Mouse (Mus musculus) heart, adult 2 months (tissue): ENCODE measurements around the gene Spats2. TPM values are rescaled to one million over a fixed set of nuclear protein-coding genes. Genes with fewer than 3 reads are reported as not detected.
A peak's percentile ranks its signal among the peaks of the same experiment; 100 is the strongest.

Source experiments
- DNase-seq, 2 experiments: peaks; one replicate each; pipeline ENCODE4 v3.0.0; 2021
- H3K27ac ChIP-seq: fragments of 200-600 bp; 2 replicates; pipeline ENCODE4 v1.8.1; 2022
- H3K27me3 ChIP-seq: fragments of 200-500 bp; 2 replicates; pipeline ENCODE4 v1.6.1; 2012; ENCODE audit warnings: mild to moderate bottlenecking, low read length, inconsistent platforms, mixed read lengths; ENCODE audit not compliant: control insufficient read depth, insufficient read depth
- H3K36me3 ChIP-seq: fragments of 200-500 bp; 2 replicates; pipeline ENCODE4 v1.6.1; 2012; ENCODE audit warnings: low read length, inconsistent platforms; ENCODE audit not compliant: control insufficient read depth, insufficient read depth
- H3K4me1 ChIP-seq: fragments of 200-500 bp; 2 replicates; pipeline ENCODE4 v1.6.1; 2011; ENCODE audit warnings: low read length; ENCODE audit not compliant: control insufficient read depth, insufficient read depth
- H3K4me3 ChIP-seq: fragments of 200-600 bp; 2 replicates; pipeline ENCODE4 v1.8.1; 2022
- H3K79me2 ChIP-seq: fragments of 200-500 bp; replicated peaks from 2 replicates; pipeline ENCODE4 v1.6.1; 2012; ENCODE audit warnings: mild to moderate bottlenecking, inconsistent platforms, low read length, moderate library complexity, mixed read lengths; ENCODE audit not compliant: control insufficient read depth, insufficient read depth
- H3K9ac ChIP-seq: fragments of 200-500 bp; 2 replicates; pipeline ENCODE4 v1.6.1; 2012; ENCODE audit warnings: low read depth, mild to moderate bottlenecking, control low read depth, inconsistent platforms, low read length, mixed read lengths
- CTCF ChIP-seq: fragments of 200-600 bp; IDR thresholded peaks from 2 replicates; pipeline ENCODE4 v1.8.1; 2022; ENCODE audit warnings: antibody characterized with exemption, mild to moderate bottlenecking, moderate library complexity
- EP300 ChIP-seq: fragments of 200-500 bp; IDR thresholded peaks from 2 replicates; pipeline ENCODE4 v1.6.1; 2011; ENCODE audit warnings: low read depth, low read length, control low read depth; ENCODE audit not compliant: insufficient read depth
- POLR2A ChIP-seq: fragments of 200-500 bp; IDR thresholded peaks from 2 replicates; pipeline ENCODE4 v1.6.1; 2011; ENCODE audit warnings: mild to moderate bottlenecking, low read depth, low read length, control low read depth; ENCODE audit not compliant: insufficient read depth
- WGBS: fragments of 180-500 bp; shearing (Covaris S2); methylation state at CpG from one replicate; pipeline ENCODE4 v1.1.7; 2018; 5-methylcytosine and 5-hydroxymethylcytosine counted together
- intact Hi-C: fragments of 180-260 bp; cut with DNase I; formaldehyde crosslinking; loops from one replicate; pipeline ENCODE4 v1.15.1; 2025
- polyA plus RNA-seq: library from polyadenylated mRNA; depleted of rRNA; stranded (reverse); fragments of >200 nt; gene quantifications from 2 replicates; pipeline ENCODE4 v1.2.3, GENCODE M21; 2012
- total RNA-seq, 2 experiments: library from RNA; stranded (reverse); gene quantifications; 2 replicates each; pipeline ENCODE4 v1.2.3; 2021

Gene Spats2
- total and polyA plus RNA-seq, 3 experiments = 5.3 to 6.7 (median 6.6) TPM

- peak in 1 of 2 experiments; percentile 7 for DNase-seq
- Histone ChIP-seq H3K9ac (no peak overlapping the region), H3K27me3 (no peaks in the 10 kb centered on the region), H3K4me3 (no peak overlapping the region), H3K4me1 (no peaks in the 10 kb centered on the region), H3K27ac (no peak overlapping the region), H3K79me2 (no peaks in the 10 kb centered on the region), H3K36me3 (no peaks in the 10 kb centered on the region)
- WGBS = 15% methylated on average over 9 of the region's 9 CpGs
- intact Hi-C loops = no loop called here
- TF ChIP-seq EP300 = no peak
- TF ChIP-seq CTCF = peak; percentile 68
- TF ChIP-seq POLR2A = no peak
Measured at GRCm38 (mm10) chr15:99113396-99113975, 12.2 kb upstream of the Spats2 start.

- intact Hi-C loops = no loop called here
- Histone ChIP-seq H3K27me3 (no peaks in the 10 kb centered on the region), H3K4me1 (no peaks in the 10 kb centered on the region), H3K79me2 (no peaks in the 10 kb centered on the region), H3K9ac (no peak overlapping the region), H3K4me3 (no peak overlapping the region), H3K36me3 (no peaks in the 10 kb centered on the region), H3K27ac (no peak overlapping the region)
- TF ChIP-seq CTCF = no peak
- TF ChIP-seq POLR2A = no peak
- no peak for TF ChIP-seq EP300
- 49% methylated on average over 14 of the region's 14 CpGs for WGBS
- no peak for DNase-seq
Measured at GRCm38 (mm10) chr15:99114312-99115064, 11.2 kb upstream of the Spats2 start.

DNA sequence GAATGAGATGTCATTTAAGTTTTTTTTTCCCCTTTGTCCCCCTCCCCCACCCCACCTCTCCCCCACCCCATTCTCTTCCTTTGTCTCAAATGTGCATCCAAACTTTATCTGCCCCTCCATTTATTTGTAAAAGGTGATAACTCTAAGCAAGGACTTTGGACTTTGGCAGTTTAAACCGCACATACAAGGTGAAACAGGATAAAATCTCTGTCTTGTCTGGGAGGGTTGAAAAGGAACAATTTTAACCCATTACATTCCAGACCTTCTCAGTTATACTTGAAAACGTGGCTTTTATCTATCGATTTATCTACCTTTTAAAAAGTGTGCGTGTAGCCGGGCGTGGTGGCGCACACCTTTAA is 10.7 kb upstream of the Spats2 start:
- Histone ChIP-seq H3K9ac (no peak overlapping the region), H3K27ac (no peak overlapping the region), H3K79me2 (no peaks in the 10 kb centered on the region), H3K4me1 (no peaks in the 10 kb centered on the region), H3K27me3 (no peaks in the 10 kb centered on the region), H3K4me3 (no peak overlapping the region), H3K36me3 (no peaks in the 10 kb centered on the region)
- DNase-seq = no peak
- no peak for TF ChIP-seq POLR2A
- no peak for TF ChIP-seq CTCF
- no peak for TF ChIP-seq EP300
- intact Hi-C loops = no loop called here
- WGBS = 85% methylated on average over 7 of the region's 7 CpGs

DNA sequence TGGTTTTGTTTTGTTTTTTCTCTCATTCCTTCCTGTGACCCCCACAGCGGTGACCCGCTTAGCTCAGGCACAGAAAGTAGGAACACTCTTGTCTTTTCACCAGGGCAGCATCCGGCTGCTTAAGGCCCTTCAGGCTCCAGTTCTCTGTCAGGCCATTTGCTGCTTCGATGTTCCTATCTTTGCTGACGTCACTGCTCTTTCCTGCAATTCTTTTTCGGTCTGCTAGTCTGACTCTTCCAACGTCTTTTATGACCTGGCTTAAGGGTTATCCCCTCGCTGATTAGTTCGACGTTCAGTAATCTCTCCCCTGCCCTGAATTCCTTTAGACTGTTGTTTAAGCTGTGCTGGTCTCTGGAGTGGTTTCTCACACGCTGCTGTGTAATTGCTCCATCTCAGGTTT is 9.2 kb upstream of the Spats2 start:
- DNase-seq = peak in 1 of 2 experiments; percentile 12
- no peak for TF ChIP-seq EP300
- TF ChIP-seq CTCF = no peak
- no peak for TF ChIP-seq POLR2A
- Histone ChIP-seq H3K79me2 (no peaks in the 10 kb centered on the region), H3K27ac (peak overlapping the region; percentile 15; the same call in 1 of the 2 replicates), H3K4me3 (no peak overlapping the region), H3K4me1 (no peaks in the 10 kb centered on the region), H3K27me3 (no peaks in the 10 kb centered on the region), H3K9ac (no peak overlapping the region), H3K36me3 (no peaks in the 10 kb centered on the region)
- intact Hi-C loops = no loop called here
- 26% methylated on average over 11 of the region's 11 CpGs for WGBS

GRCm38 (mm10) chr15:99120814-99121213 is 4.9 kb upstream of the Spats2 start:
- H3K36me3 ChIP-seq = no peaks in the 10 kb centered on the region
- no peak for DNase-seq
- intact Hi-C loops = no loop called here
- H3K27me3 ChIP-seq = no peaks in the 10 kb centered on the region
- H3K4me1 ChIP-seq = no peaks in the 10 kb centered on the region
- no peak overlapping the region for H3K9ac ChIP-seq
- WGBS = 18% methylated on average over 11 of the region's 11 CpGs
- TF ChIP-seq POLR2A (no peak), EP300 (no peak), CTCF (no peak)
- no peak overlapping the region for H3K27ac ChIP-seq
- no peaks in the 10 kb centered on the region for H3K79me2 ChIP-seq
- H3K4me3 ChIP-seq = no peak overlapping the region

GRCm38 (mm10) chr15:99122642-99123041 is 3.1 kb upstream of the Spats2 start:
- no peak for TF ChIP-seq CTCF
- 76% methylated on average over 2 of the region's 2 CpGs for WGBS
- no peaks in the 10 kb centered on the region for H3K4me1 ChIP-seq

More at GRCm38 (mm10) chr15:99122642-99123041, 3.1 kb upstream of the Spats2 start:
- Histone ChIP-seq H3K79me2 (no peaks in the 10 kb centered on the region), H3K4me3 (no peak overlapping the region), H3K36me3 (no peaks in the 10 kb centered on the region; the same call in 1 of the 2 replicates), H3K27ac (no peak overlapping the region), H3K9ac (no peak overlapping the region), H3K27me3 (no peaks in the 10 kb centered on the region)
- no peak for DNase-seq
- intact Hi-C loops = no loop called here
